Mouse (Mus musculus) limb, embryonic 14.5 days (tissue): ENCODE results near the gene Ksr1. TPM values are rescaled to one million over a fixed set of nuclear protein-coding genes. Genes with fewer than 3 reads are reported as not detected.
A peak's percentile ranks its signal among the peaks of the same experiment; 100 is the strongest.

Experiments
- ATAC-seq: fragments of 200-750 bp; cut with Nextera tagmentation; 2 replicates; pipeline ENCODE4 v1.8.0; 2017; ENCODE audit warnings: low read depth, moderate number of reproducible peaks, moderate TSS enrichment; ENCODE audit not compliant: low FRiP score
- DNase-seq: peaks from one replicate; pipeline ENCODE4 v3.0.0-alpha.2; 2015; ENCODE audit warnings: low spot score
- H3K27ac ChIP-seq: fragments of 300-500 bp; sonication (generic); replicated peaks from 2 replicates; pipeline ENCODE4 v1.5.1; 2014; ENCODE audit warnings: low read depth, mild to moderate bottlenecking, low read length, moderate library complexity, mixed read lengths
- H3K27me3 ChIP-seq: fragments of 300-500 bp; sonication (generic); 2 replicates; pipeline ENCODE4 v1.6.1; 2014; ENCODE audit warnings: low read length, mixed read lengths; ENCODE audit not compliant: control insufficient read depth, insufficient read depth
- H3K36me3 ChIP-seq: fragments of 300-500 bp; sonication (generic); 2 replicates; pipeline ENCODE4 v1.6.1; 2014; ENCODE audit warnings: mild to moderate bottlenecking, low read length, moderate library complexity, mixed read lengths; ENCODE audit not compliant: control insufficient read depth, insufficient read depth
- H3K4me1 ChIP-seq: fragments of 300-500 bp; sonication (generic); 2 replicates; pipeline ENCODE4 v1.6.1; 2014; ENCODE audit warnings: antibody characterized with exemption, low read length, mixed read lengths; ENCODE audit not compliant: control insufficient read depth, insufficient read depth
- H3K4me2 ChIP-seq: fragments of 300-500 bp; sonication (generic); replicated peaks from 2 replicates; pipeline ENCODE4 v1.6.1; 2014; ENCODE audit warnings: low read depth, mild to moderate bottlenecking, low read length, moderate library complexity; ENCODE audit not compliant: severe bottlenecking
- H3K4me3 ChIP-seq: fragments of 300-500 bp; sonication (generic); replicated peaks from 2 replicates; pipeline ENCODE4 v1.5.1; 2014; ENCODE audit warnings: low read length
- H3K9ac ChIP-seq: fragments of 300-500 bp; sonication (generic); 2 replicates; pipeline ENCODE4 v1.6.1; 2014; ENCODE audit warnings: mild to moderate bottlenecking, low read depth, low read length, moderate library complexity; ENCODE audit not compliant: severe bottlenecking
- H3K9me3 ChIP-seq: fragments of 300-500 bp; sonication (generic); 2 replicates; pipeline ENCODE4 v1.6.1; 2016; ENCODE audit warnings: low read length; ENCODE audit not compliant: control insufficient read depth
- POLR2A ChIP-seq: fragments of 200-500 bp; IDR thresholded peaks from 2 replicates; pipeline ENCODE4 v1.8.0; 2012; ENCODE audit warnings: inconsistent platforms, mild to moderate bottlenecking, moderate library complexity, borderline replicate concordance; ENCODE audit not compliant: insufficient read depth, insufficient read length; ENCODE audit errors: extremely low read depth
- WGBS: fragments of 180-500 bp; shearing (Covaris S2); extraction: QIAGEN DNeasy Blood & Tissue Kit; methylation state at CpG from one replicate; pipeline ENCODE4 v1.1.7; 2014; 5-methylcytosine and 5-hydroxymethylcytosine counted together
- polyA plus RNA-seq, 2 experiments: library from polyadenylated mRNA; depleted of rRNA in 1 of 2; stranded (reverse) in 1 of 2; unstranded in 1 of 2; fragments of >200 nt; fragmentation: Nextera tagmentation in 1 of 2; extraction: Ambion mirVana in 1 of 2; gene quantifications; 2 replicates each; pipeline versions ENCODE4 v1.2.1 to v1.2.3; 2012 to 2014

Gene Ksr1
- polyA plus RNA-seq, 2 experiments, result 8.2 to 24.1 TPM

DNA sequence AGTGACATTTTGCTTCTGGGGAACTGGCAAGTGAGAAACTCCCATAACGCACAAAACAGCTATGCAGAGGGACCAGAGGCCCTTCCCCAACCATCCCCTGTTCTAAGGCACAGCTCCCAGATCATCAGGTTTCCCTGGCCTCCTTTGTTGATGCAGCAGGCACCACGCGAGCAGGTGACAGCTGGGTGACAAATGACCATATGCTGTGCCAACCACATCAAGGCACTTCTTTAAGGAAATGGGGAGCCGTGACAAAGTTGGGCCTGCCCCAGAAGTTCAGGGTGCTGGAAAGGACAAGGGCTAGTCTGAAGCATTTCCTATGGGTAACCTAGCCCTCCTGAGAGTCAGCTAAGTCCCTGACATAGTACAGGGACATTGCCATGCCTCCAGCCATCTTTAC lies 89.3 kb downstream of the Ksr1 start:
- no peak for ATAC-seq
- Histone ChIP-seq H3K9ac (no peak overlapping the region), H3K27ac (no peak overlapping the region), H3K36me3 (no peaks in the 10 kb centered on the region), H3K27me3 (no peaks in the 10 kb centered on the region), H3K4me2 (no peak overlapping the region), H3K4me1 (peaks cover 35% of the 10 kb centered on the region), H3K4me3 (no peak overlapping the region), H3K9me3 (no peaks in the 10 kb centered on the region)
- WGBS, result 30% methylated on average over 4 of the region's 4 CpGs
- no peak for TF ChIP-seq POLR2A
- DNase-seq, result no peak

DNA sequence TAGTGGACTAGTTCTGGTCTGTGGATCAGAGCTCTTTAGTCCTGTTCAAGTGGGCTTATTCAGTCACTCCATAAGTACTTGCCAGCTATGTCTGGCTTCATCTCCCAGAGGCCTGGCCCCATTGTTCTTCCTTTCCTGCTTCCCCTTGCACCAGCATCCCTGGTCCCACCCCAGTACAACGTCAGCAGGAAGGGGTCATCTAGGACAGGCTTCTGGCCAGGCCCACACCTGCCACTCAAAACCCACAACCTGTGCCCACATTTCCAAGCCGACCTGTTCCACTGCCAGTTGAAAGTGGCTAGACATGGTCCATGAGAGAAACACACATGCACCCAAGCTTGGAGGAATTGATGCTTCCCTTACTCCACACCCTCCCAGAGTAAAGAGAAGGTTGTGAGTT lies 90.2 kb downstream of the Ksr1 start:
- Histone ChIP-seq H3K9me3 (no peaks in the 10 kb centered on the region), H3K4me2 (no peak overlapping the region), H3K27me3 (no peaks in the 10 kb centered on the region), H3K27ac (no peak overlapping the region), H3K4me1 (peaks cover 35% of the 10 kb centered on the region), H3K9ac (no peak overlapping the region), H3K4me3 (no peak overlapping the region), H3K36me3 (no peaks in the 10 kb centered on the region)
- WGBS, result 75% methylated on average over 2 of the region's 2 CpGs
- DNase-seq, result no peak
- ATAC-seq, result no peak
- TF ChIP-seq POLR2A, result no peak

DNA sequence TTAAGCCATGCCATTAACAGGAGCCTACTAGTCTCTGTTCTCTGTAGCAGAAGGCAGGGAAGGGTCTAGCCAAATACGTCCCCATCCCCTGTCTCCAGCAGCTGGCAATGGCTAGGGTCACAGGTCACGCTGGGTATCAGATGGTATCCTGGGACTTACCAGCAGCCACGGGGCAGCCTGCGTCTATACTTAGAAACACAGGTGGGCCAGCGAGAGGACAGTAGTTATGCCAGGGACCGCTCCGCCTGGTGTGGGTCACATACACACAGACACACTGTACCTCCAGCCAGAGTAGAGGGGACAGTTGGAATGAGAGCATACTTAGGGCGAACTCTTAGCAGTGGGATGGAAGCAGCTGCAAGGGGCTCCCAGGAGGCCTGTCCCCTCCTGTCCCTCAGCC lies 91.0 kb downstream of the Ksr1 start:
- H3K4me1 ChIP-seq, result peaks cover 35% of the 10 kb centered on the region
- H3K27me3 ChIP-seq, result no peaks in the 10 kb centered on the region
- no peak overlapping the region for H3K4me3 ChIP-seq
- peak; percentile 58 for ATAC-seq
- H3K36me3 ChIP-seq, result no peaks in the 10 kb centered on the region
- WGBS, result 68% methylated on average over 8 of the region's 8 CpGs
- peak; percentile 18 for DNase-seq
- no peak overlapping the region for H3K4me2 ChIP-seq
- H3K27ac ChIP-seq, result peak overlapping the region; percentile 3; the same call in 1 of the 2 replicates
- H3K9ac ChIP-seq, result no peak overlapping the region
- TF ChIP-seq POLR2A, result no peak
- no peaks in the 10 kb centered on the region for H3K9me3 ChIP-seq

DNA sequence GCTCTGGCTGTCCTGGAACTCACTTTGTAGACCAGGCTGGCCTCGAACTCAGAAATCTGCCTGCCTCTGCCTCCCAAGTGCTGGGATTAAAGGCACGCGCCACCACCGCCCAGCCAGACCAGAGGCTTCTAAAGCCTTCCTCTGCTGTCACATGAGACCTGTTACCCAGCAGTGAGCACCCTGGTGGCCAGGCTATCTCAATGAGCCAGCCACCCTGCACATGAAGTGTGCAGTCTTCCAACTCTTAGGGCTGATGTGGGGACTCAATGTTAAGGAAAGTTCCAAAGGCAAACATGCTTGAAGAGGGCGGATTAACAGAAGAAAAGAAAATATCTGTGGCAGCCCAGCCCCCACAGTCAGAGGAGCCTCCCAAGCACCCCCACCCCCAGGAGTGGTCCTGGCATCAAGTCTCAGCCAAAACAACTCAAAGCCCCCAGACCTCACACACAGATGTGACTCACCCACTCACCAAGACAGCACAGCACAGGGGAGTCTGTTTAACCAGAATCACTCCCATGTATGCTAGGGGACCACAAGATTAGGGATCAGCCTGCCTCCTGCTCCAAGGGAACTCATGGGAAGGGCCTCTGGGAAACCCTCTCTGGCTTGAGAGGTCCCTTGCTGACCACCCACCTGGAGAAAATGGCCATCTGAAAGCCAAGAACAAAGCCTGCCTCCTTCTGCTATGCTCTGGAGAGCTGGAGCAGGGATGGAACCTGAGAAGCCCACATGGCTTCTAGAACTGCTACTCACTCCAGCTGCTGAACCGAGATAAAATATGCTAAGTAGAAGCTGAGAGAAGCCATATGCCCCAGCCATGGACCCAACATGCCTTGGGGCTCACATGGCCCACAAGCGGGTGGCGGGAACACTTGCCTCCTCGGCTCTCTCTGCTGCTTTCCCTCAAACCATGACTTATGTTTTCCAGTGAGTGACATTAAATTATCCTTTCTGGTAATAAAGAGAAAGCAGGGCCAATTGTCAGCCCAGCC lies 91.8 kb downstream of the Ksr1 start:
- 65% methylated on average over 9 of the region's 9 CpGs for WGBS
- no peak for TF ChIP-seq POLR2A
- Histone ChIP-seq H3K27me3 (no peaks in the 10 kb centered on the region), H3K27ac (peak overlapping the region; percentile 67), H3K4me1 (peaks cover 35% of the 10 kb centered on the region), H3K9me3 (no peaks in the 10 kb centered on the region), H3K4me3 (no peak overlapping the region), H3K36me3 (no peaks in the 10 kb centered on the region), H3K9ac (no peak overlapping the region), H3K4me2 (no peak overlapping the region)
- peak; percentile 16 for DNase-seq
- ATAC-seq, result peak; percentile 78

DNA sequence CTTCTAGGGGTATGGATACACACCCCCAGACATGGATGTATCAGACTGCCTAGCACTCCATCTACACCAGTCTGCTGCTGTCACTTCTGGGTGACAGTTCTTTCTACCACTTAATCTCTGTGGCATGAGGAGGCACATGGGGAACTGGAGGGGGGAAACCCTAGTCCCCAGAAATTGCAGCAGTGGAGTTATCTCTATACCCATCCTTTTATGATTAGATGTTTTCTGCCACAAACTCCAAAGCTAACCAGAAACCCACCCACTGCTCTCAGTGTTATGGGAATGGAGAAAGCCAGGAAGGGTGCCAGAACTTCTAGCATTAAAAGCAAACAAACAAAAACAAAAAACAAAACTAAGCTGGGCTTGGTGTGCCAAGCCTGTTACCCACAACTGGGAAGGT lies 92.8 kb downstream of the Ksr1 start:
- Histone ChIP-seq H3K4me2 (no peak overlapping the region), H3K36me3 (no peaks in the 10 kb centered on the region), H3K9me3 (no peaks in the 10 kb centered on the region), H3K4me3 (no peak overlapping the region), H3K9ac (no peak overlapping the region), H3K4me1 (peaks cover 34% of the 10 kb centered on the region), H3K27me3 (no peaks in the 10 kb centered on the region), H3K27ac (no peak overlapping the region)
- no peak for TF ChIP-seq POLR2A
- DNase-seq (no peak), ATAC-seq (no peak)

DNA sequence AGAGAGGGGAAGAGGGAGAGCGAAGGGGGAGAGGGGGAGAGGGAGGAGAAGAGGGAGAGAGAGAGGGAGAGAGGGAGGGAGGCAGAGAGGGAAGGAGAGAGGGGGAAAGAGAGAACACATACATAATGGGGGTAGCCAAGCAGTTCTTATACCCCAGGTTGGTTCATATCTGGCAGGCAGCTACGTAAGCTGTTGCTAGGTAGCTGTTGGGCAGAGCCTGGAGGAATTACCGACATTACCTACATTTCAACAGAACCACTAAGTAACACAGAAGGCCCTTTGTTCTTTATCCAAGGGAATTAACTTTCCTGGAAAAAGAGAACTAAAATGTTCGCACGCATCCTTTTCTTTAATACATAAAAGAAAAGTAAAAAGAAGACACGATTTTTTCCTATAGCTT lies 93.4 kb downstream of the Ksr1 start:
- no peak overlapping the region for H3K27ac ChIP-seq

More for the DNA sequence above, 93.4 kb downstream of the Ksr1 start:
- DNase-seq (no peak), ATAC-seq (no peak)
- no peak overlapping the region for H3K9ac ChIP-seq
- H3K36me3 ChIP-seq, result no peaks in the 10 kb centered on the region
- 67% methylated on average over 6 of the region's 6 CpGs for WGBS
- H3K27me3 ChIP-seq, result no peaks in the 10 kb centered on the region
- peaks cover 27% of the 10 kb centered on the region for H3K4me1 ChIP-seq
- H3K9me3 ChIP-seq, result no peaks in the 10 kb centered on the region
- TF ChIP-seq POLR2A, result no peak
- no peak overlapping the region for H3K4me3 ChIP-seq
- H3K4me2 ChIP-seq, result no peak overlapping the region
